Mouse (Mus musculus) heart, postnatal 0 days (tissue): ENCODE results near the gene Spdef.

Experiments used
- CTCF ChIP-seq: IDR thresholded peaks from 2 replicates; pipeline ENCODE4 v1.5.1; 2016; ENCODE audit warnings: antibody characterized with exemption, control low read depth, low read depth
- EP300 ChIP-seq: IDR thresholded peaks from 2 replicates; pipeline ENCODE4 v1.6.1; 2016; ENCODE audit warnings: antibody characterized with exemption, low read depth

DNA sequence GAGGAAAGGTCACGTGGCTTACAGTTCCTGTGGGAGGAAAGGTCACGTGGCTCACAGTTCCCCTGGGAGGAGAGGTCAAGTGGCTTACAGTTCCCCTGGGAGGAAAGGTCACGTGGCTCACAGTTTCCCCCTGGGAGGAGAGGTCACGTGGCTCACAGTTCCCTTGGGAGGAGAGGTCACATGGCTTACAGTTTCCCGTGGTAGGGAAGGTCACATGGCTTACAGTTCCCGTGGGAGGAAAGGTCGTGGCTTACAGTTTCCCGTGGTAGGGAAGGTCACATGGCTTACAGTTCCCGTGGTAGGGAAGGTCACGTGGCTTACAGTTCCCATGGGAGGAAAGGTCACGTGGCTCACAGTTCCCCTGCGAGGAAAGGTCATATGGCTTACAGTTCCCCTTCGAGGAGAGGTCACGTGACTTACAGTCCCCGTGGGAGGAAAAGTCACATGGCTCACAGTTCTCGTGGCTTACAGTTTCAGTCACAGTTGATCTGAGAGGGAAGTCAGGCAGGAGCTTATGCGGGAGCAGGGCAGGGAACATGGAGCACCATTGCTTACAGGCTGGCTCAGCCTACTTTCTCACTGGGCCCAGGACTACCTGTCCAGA lies 29.0 kb downstream of the Spdef start:
- TF ChIP-seq EP300 = no peak
- TF ChIP-seq CTCF = no peak
